Mouse (Mus musculus) G1E (cell line): Measurements from ENCODE around the gene Gabarapl1.

Experiments used
- CTCF ChIP-seq: IDR thresholded peaks from 2 replicates; pipeline ENCODE4 v1.5.1; 2012; ENCODE audit warnings: low read depth, low read length, inconsistent platforms, mixed read lengths
- GATA1 ChIP-seq: IDR thresholded peaks from 2 replicates; pipeline ENCODE4 v1.6.1; 2012; ENCODE audit warnings: borderline replicate concordance, low read length, inconsistent platforms, mixed read lengths
- GATA2 ChIP-seq: IDR thresholded peaks from 2 replicates; pipeline ENCODE4 v1.6.1; 2012; ENCODE audit warnings: low read depth, low read length, inconsistent platforms, borderline replicate concordance
- POLR2AphosphoS5 ChIP-seq: IDR thresholded peaks from 2 replicates; pipeline ENCODE4 v1.6.1; 2012; ENCODE audit warnings: low read depth, low read length, inconsistent platforms; ENCODE audit not compliant: insufficient replicate concordance
- TAL1 ChIP-seq: conservative IDR thresholded peaks from 2 replicates; pipeline ENCODE4 v1.6.1; 2012; ENCODE audit warnings: low read depth, low read length, inconsistent platforms, mixed read lengths

DNA sequence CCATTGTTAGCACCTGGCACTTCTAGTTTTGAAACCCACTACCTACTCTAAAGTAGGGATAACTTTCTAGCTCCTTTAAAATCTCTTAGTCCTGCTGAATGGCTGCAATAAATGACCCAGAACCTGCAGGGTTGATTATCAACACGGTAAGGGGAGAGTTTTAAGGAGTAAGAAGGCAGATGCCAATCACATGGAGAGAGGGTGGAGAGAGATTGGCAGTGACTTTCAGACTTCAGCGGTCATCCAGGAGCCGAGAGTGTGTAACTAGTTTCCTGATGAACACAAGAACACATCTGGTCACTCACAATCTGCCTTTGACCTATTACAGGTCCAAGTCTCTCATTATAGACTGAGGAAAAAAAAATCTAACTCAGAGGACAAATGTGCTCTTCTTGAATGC lies 20.6 kb upstream of the Gabarapl1 start, which contains the start of gene Tmem52b:
- TF ChIP-seq CTCF (no peak), GATA2 (no peak), POLR2AphosphoS5 (no peak), GATA1 (no peak), TAL1 (no peak)
